In genomic region chr5:134221278-134221677, GRCm38 (mm10) we compare ENCODE assay signal across 10 mouse cellular contexts. TPM values are rescaled to one million over a fixed set of nuclear protein-coding genes. Genes with fewer than 3 reads are reported as not detected.
DNase-seq lines count a peak whose midpoint lies in the region; ATAC-seq and TF ChIP-seq lines count a peak whose summit lies in the region.
"Had no signal": no experiment of that assay in that cellular context is flagged by ENCODE, and none has a peak within 500 bp of the region (broad histone marks: within the 10 kb centered on the region; RNA-seq: fewer than 3 reads in every experiment).

No protein-coding gene starts in this region.

- peaks cover 5% of the 10 kb centered on the region; the same call in 1 of the 2 replicates for H3K27me3 ChIP-seq in lung, embryonic 16.5 days (ENCODE audit: control insufficient read depth, insufficient read depth, low read depth, low read length)
- H3K27me3 ChIP-seq in limb, embryonic 14.5 days (ENCODE audit: control insufficient read depth, insufficient read depth, low read length), result peaks cover 10% of the 10 kb centered on the region; the same call in 1 of the 2 replicates
- H3K27me3 ChIP-seq in stomach, embryonic 15.5 days (replicated peaks), result no peaks in the 10 kb centered on the region; the same call in 1 of the 2 replicates

- peak overlapping the region; percentile 66 for H3K4me2 ChIP-seq in lung, embryonic 16.5 days (ENCODE audit: low read depth, low read length)
- H3K4me2 ChIP-seq in limb, embryonic 14.5 days (replicated peaks; ENCODE audit: low read depth, low read length, severe bottlenecking), result peak overlapping the region; percentile 60
- peak overlapping the region; percentile 70 for H3K4me2 ChIP-seq in stomach, embryonic 15.5 days

- no peak for ATAC-seq in lung, embryonic 16.5 days (ENCODE audit: low read depth)
- 0 out of 2 replicates have a peak, but pooled peaks have one; percentile 12 for ATAC-seq in limb, embryonic 14.5 days (ENCODE audit: low FRiP score, low read depth)
- ATAC-seq in stomach, embryonic 15.5 days (ENCODE audit: insufficient read depth, low FRiP score, low read depth), result no peak

- no peak for TF ChIP-seq POLR2A in limb, embryonic 14.5 days (IDR thresholded peaks at IDR 0.05; ENCODE audit: borderline replicate concordance, extremely low read depth, insufficient read depth, insufficient read length)

- DNase-seq in adrenal gland, postnatal 10 days, result peak; percentile 31
- no peak for DNase-seq in adrenal gland, postnatal 36 days
- no peak for DNase-seq in lung, postnatal 10 days
- no peak for DNase-seq in limb, embryonic 14.5 days (ENCODE audit: low spot score)
- DNase-seq in spleen, adult 12 weeks (ENCODE audit: low spot score), result no peak
- no peak for DNase-seq in thymus, postnatal 25 days
- DNase-seq: cerebellum, adult 11 months; kidney, adult 9 months had no signal

- H3K9me3 ChIP-seq in lung, embryonic 16.5 days (ENCODE audit: control insufficient read depth, low read length), result no peaks in the 10 kb centered on the region
- no peaks in the 10 kb centered on the region for H3K9me3 ChIP-seq in limb, embryonic 14.5 days (ENCODE audit: control insufficient read depth, low read length)
- no peaks in the 10 kb centered on the region for H3K9me3 ChIP-seq in stomach, embryonic 15.5 days

- peak overlapping the region; percentile 62 for H3K9ac ChIP-seq in lung, embryonic 16.5 days (ENCODE audit: low read length)
- peak overlapping the region; percentile 50 for H3K9ac ChIP-seq in limb, embryonic 14.5 days (ENCODE audit: low read depth, low read length, severe bottlenecking)
- 0 out of 2 replicates have a peak overlapping the region, but pooled peaks have one; percentile 4 for H3K9ac ChIP-seq in stomach, embryonic 15.5 days

- 30% methylated on average over 4 of the region's 4 CpGs for WGBS in lung, embryonic 16.5 days
- 37% methylated on average over 4 of the region's 4 CpGs for WGBS in limb, embryonic 14.5 days
- WGBS in stomach, embryonic 15.5 days, result 32% methylated on average over 4 of the region's 4 CpGs

- H3K4me1 ChIP-seq in lung, embryonic 16.5 days (replicated peaks; ENCODE audit: control insufficient read depth, insufficient read depth, low read length), result peaks cover 16% of the 10 kb centered on the region
- peaks cover 7% of the 10 kb centered on the region; the same call in 1 of the 2 replicates for H3K4me1 ChIP-seq in limb, embryonic 14.5 days (ENCODE audit: control insufficient read depth, insufficient read depth, low read length)
- H3K4me1 ChIP-seq in stomach, embryonic 15.5 days, result peaks cover 11% of the 10 kb centered on the region

- no peak overlapping the region for H3K27ac ChIP-seq in lung, embryonic 16.5 days (ENCODE audit: low read length)
- H3K27ac ChIP-seq in limb, embryonic 14.5 days (replicated peaks; ENCODE audit: low read depth, low read length), result no peak overlapping the region
- no peak overlapping the region for H3K27ac ChIP-seq in stomach, embryonic 15.5 days

- peak overlapping the region; percentile 40; the same call in 1 of the 2 replicates for H3K4me3 ChIP-seq in lung, embryonic 16.5 days (ENCODE audit: low read length)
- peak overlapping the region; percentile 33 for H3K4me3 ChIP-seq in limb, embryonic 14.5 days (replicated peaks; ENCODE audit: low read length)
- peak overlapping the region; percentile 29 for H3K4me3 ChIP-seq in stomach, embryonic 15.5 days (replicated peaks)

- peaks cover 4% of the 10 kb centered on the region; the same call in 1 of the 2 replicates for H3K36me3 ChIP-seq in lung, embryonic 16.5 days (ENCODE audit: control insufficient read depth, insufficient read depth, low read length)
- 0 out of 2 replicates have a peak, but pooled peaks cover 6% of the 10 kb centered on the region for H3K36me3 ChIP-seq in limb, embryonic 14.5 days (ENCODE audit: control insufficient read depth, insufficient read depth, low read length)
- 0 out of 2 replicates have a peak, but pooled peaks cover 3% of the 10 kb centered on the region for H3K36me3 ChIP-seq in stomach, embryonic 15.5 days

RNA-seq across cellular contexts. Expression of gene Ncf1, which starts 8.1 kb away (rescaled TPM):
- 10 to 100 TPM in 1 of 2 experiments, 1 to 10 TPM in 1; 8.4 to 10.2 TPM for total RNA-seq in adrenal gland, postnatal 10 days (2021)
- total RNA-seq in adrenal gland, postnatal 36 days (2021), result 1 to 10 TPM; 5.2 to 9.7 TPM
- polyA plus RNA-seq in lung, embryonic 16.5 days (2015; fragmentation: Nextera tagmentation; extraction: Ambion mirVana), result 9.0 and 10.4 TPM in 2 replicates
- 8.4 and 8.8 TPM in 2 replicates for polyA plus RNA-seq in limb, embryonic 14.5 days (2012; rRNA removed)
- 8.3 and 10.2 TPM in 2 replicates for polyA plus RNA-seq in limb, embryonic 14.5 days (2014; fragmentation: Nextera tagmentation; extraction: Ambion mirVana)
- 7.1 and 7.9 TPM in 2 replicates for polyA plus RNA-seq in stomach, embryonic 15.5 days (2015; fragmentation: Nextera tagmentation; extraction: Ambion mirVana)

RNA-seq across cellular contexts. Expression of gene Gtf2ird2, which starts 37.5 kb away (rescaled TPM):
- total RNA-seq in adrenal gland, postnatal 10 days (2021), result 10 to 100 TPM in 1 of 2 experiments, 1 to 10 TPM in 1; 7.4 to 12.0 TPM
- total RNA-seq in adrenal gland, postnatal 36 days (2021), result 1 to 10 TPM; 8.1 to 9.3 TPM
- polyA plus RNA-seq in lung, embryonic 16.5 days (2015; fragmentation: Nextera tagmentation; extraction: Ambion mirVana), result 8.6 and 9.1 TPM in 2 replicates
- 14.8 and 15.8 TPM in 2 replicates for polyA plus RNA-seq in limb, embryonic 14.5 days (2012; rRNA removed)
- 7.9 and 8.5 TPM in 2 replicates for polyA plus RNA-seq in limb, embryonic 14.5 days (2014; fragmentation: Nextera tagmentation; extraction: Ambion mirVana)
- polyA plus RNA-seq in stomach, embryonic 15.5 days (2015; fragmentation: Nextera tagmentation; extraction: Ambion mirVana), result 7.7 and 8.2 TPM in 2 replicates

RNA-seq across cellular contexts. Expression of gene Rcc1l, which starts 44.7 kb away (rescaled TPM):
- total RNA-seq in adrenal gland, postnatal 10 days (2021), result 10 to 100 TPM; 26.6 to 29.4 TPM
- 10 to 100 TPM; 30.4 to 31.6 TPM for total RNA-seq in adrenal gland, postnatal 36 days (2021)
- 22.5 and 22.8 TPM in 2 replicates for polyA plus RNA-seq in lung, embryonic 16.5 days (2015; fragmentation: Nextera tagmentation; extraction: Ambion mirVana)
- polyA plus RNA-seq in limb, embryonic 14.5 days (2012; rRNA removed), result 24.7 and 26.4 TPM in 2 replicates
- 30.1 and 30.4 TPM in 2 replicates for polyA plus RNA-seq in limb, embryonic 14.5 days (2014; fragmentation: Nextera tagmentation; extraction: Ambion mirVana)
- polyA plus RNA-seq in stomach, embryonic 15.5 days (2015; fragmentation: Nextera tagmentation; extraction: Ambion mirVana), result 27.3 and 30.8 TPM in 2 replicates

Comparison
In these comparisons a context has a peak if more than half of its experiments do, and no peak if none do; other contexts are left out.
1. H3K9ac ChIP-seq: peak in every context shown above with its lines; median percentile 62 in lung, embryonic 16.5 days; 50 in limb, embryonic 14.5 days; 4 in stomach, embryonic 15.5 days.